Mouse (Mus musculus): ENCODE data around the gene Mipep.

DNA sequence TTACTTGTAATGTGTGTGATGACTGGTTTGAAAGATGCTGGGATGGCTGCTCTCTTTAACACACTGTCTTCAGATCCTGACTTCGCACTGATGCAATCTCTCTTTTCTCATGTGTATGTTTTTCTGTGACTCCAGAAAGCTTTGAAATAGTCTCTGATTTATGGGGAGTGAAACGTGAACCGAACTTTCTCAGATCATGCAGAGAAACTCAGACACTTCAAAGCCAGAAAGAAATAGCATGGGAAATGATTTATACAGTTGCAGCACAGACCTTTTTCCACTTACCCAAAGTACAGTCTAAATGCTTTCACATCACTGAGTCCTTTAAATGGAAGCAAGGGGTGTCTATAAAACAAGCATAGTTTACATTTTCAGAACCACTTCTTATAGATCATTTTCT lies 79.0 kb downstream of the Mipep start:
- no peak for TF ChIP-seq CTCF (IDR thresholded peaks at IDR 0.05; ENCODE audit: low read depth)
- no peak for TF ChIP-seq EP300 (IDR thresholded peaks at IDR 0.05; ENCODE audit: low read depth)
